Mouse (Mus musculus): ENCODE measurements around the gene Olfr65. TPM values are rescaled to one million over a fixed set of nuclear protein-coding genes. Genes with fewer than 3 reads are reported as not detected.

Gene Olfr65
- total RNA-seq, 2 experiments from 2014 or later, result not detected

Other genes with a start within 250 kb of the Olfr65 start
- not detected for gene Olfr623, start 239.8 kb upstream of the Olfr65 start, total RNA-seq (2021)
- gene Olfr624, start 232.3 kb upstream of the Olfr65 start, total RNA-seq (2021), result not detected
- gene Olfr625-ps1, start 220.8 kb upstream of the Olfr65 start, total RNA-seq (2021), result not detected
- not detected for gene Olfr243, start 188.8 kb upstream of the Olfr65 start, total RNA-seq (2021)
- gene Olfr628, start 173.1 kb upstream of the Olfr65 start, total RNA-seq (2021), result not detected
- gene Olfr629, start 158.5 kb upstream of the Olfr65 start, total RNA-seq (2021), result not detected
- gene Olfr630, start 146.2 kb upstream of the Olfr65 start, total RNA-seq (2021), result not detected
- gene Olfr69, start 131.9 kb upstream of the Olfr65 start, total RNA-seq (2021), result not detected
- gene Olfr68, start 123.8 kb upstream of the Olfr65 start, total RNA-seq (2021), result not detected
- not detected for gene Olfr67, start 111.7 kb upstream of the Olfr65 start, total RNA-seq (2021)
- 1,000 to 10,000 TPM; 2,822 to 3,799 TPM for gene Hbb-bt, start 89.5 kb upstream of the Olfr65 start, total RNA-seq (2021)
- over 10,000 TPM; 24,882 to 31,010 TPM for gene Hbb-bs, start 75.4 kb upstream of the Olfr65 start, total RNA-seq (2021)
- gene Hbb-bh2, start 63.0 kb upstream of the Olfr65 start, total RNA-seq (2021), result not detected
- gene Hbb-bh1, start 60.3 kb upstream of the Olfr65 start, total RNA-seq (2021), result not detected
- not detected for gene Hbb-y, start 50.3 kb upstream of the Olfr65 start, total RNA-seq (2021)
- not detected for gene Olfr66, start 17.2 kb upstream of the Olfr65 start, total RNA-seq (2021)
- not detected for gene Olfr64, start 9.0 kb upstream of the Olfr65 start, total RNA-seq (2021)
- gene Olfr631, start 25.3 kb downstream of the Olfr65 start, total RNA-seq (2021), result not detected
- gene Olfr632, start 30.9 kb downstream of the Olfr65 start, total RNA-seq (2021), result not detected
- gene Olfr633, start 41.0 kb downstream of the Olfr65 start, total RNA-seq (2021), result not detected
- gene Olfr635, start 67.7 kb downstream of the Olfr65 start, total RNA-seq (2021), result not detected
- gene Olfr638, start 95.3 kb downstream of the Olfr65 start, total RNA-seq (2021), result not detected
- gene Olfr639, start 113.8 kb downstream of the Olfr65 start, total RNA-seq (2021), result not detected
- gene Olfr640, start 122.1 kb downstream of the Olfr65 start, total RNA-seq (2021), result not detected
- gene Olfr641, start 132.0 kb downstream of the Olfr65 start, total RNA-seq (2021), result not detected
- gene Olfr642, start 149.2 kb downstream of the Olfr65 start, total RNA-seq (2021), result not detected
- not detected for gene 4930516K23Rik, start 158.0 kb downstream of the Olfr65 start, total RNA-seq (2021)
- not detected for gene Olfr644, start 168.4 kb downstream of the Olfr65 start, total RNA-seq (2021)
- gene Olfr645, start 182.0 kb downstream of the Olfr65 start, total RNA-seq (2021), result not detected
- not detected for gene Olfr646, start 201.4 kb downstream of the Olfr65 start, total RNA-seq (2021)
- gene Ubqln5, start 226.3 kb downstream of the Olfr65 start, total RNA-seq (2021), result not detected
- gene Olfr643, start 233.9 kb downstream of the Olfr65 start, total RNA-seq (2021), result not detected
- gene Ubqln3, start 239.8 kb downstream of the Olfr65 start, total RNA-seq (2021), result not detected
- not detected for gene Ubqlnl, start 247.1 kb downstream of the Olfr65 start, total RNA-seq (2021)

Measured in heart, postnatal 14 days (tissue).